Comparison of ENCODE assay signal across 2 mouse cellular contexts in the genomic region with DNA sequence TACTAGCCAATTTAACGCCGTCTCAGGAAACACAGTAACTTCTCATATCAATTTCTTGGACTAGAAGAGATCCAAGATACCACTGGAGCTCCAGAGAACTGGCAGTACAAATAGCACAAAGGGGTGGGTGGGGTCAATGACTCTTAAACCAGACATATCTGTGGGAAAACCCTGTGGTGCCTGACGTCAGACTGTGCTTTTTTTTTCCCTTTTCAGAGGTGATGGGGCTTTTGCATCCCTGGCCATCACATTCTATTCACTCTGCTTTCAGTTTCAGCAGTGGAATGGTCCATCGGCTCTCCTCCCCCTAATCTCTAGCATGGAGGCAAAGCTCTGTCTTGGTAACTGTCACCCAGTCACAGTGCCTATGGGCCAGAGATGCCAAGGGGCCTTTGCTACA.
TF ChIP-seq lines count a peak whose summit lies in the region.

No protein-coding gene starts in this region.

TF ChIP-seq in CH12.LX, 34 proteins besides CTCF, POLR2A, EP300 and RAD21 (continued from another document):
- TF ChIP-seq ETS1 (conservative IDR thresholded peaks at IDR 0.05; ENCODE audit: low read depth, low read length) (peak; percentile 43; the same call in 1 of the 2 replicates), IRF4 (IDR thresholded peaks at IDR 0.05; ENCODE audit: low read depth, low read length) (peak; percentile 49; the same call in 1 of the 2 replicates), ZMIZ1 (IDR thresholded peaks at IDR 0.05; ENCODE audit: low read depth, low read length) (no peak), ZNF384 (IDR thresholded peaks at IDR 0.05; ENCODE audit: low read depth, low read length) (peak; percentile 91)

TF ChIP-seq in MEL, 35 proteins besides CTCF, POLR2A, EP300 and RAD21 (continued from another document):
- no peak for TF ChIP-seq ZKSCAN1 (IDR thresholded peaks at IDR 0.05; ENCODE audit: low read depth, low read length)
